Mouse (Mus musculus) forebrain, embryonic 11.5 days (tissue): Measurements from ENCODE around the gene Cyb5r3. TPM values are rescaled to one million over a fixed set of nuclear protein-coding genes. Genes with fewer than 3 reads are reported as not detected.

Experiments used
- ATAC-seq: fragments of 200-750 bp; cut with Nextera tagmentation; replicated peaks from 2 replicates; pipeline ENCODE4 v1.8.0; 2017; ENCODE audit warnings: moderate TSS enrichment; ENCODE audit not compliant: low FRiP score
- DNase-seq: peaks from one replicate; pipeline ENCODE4 v3.0.0-alpha.2; 2017; ENCODE audit warnings: low spot score
- H3K27ac ChIP-seq: fragments of 300-500 bp; sonication (generic); 2 replicates; pipeline ENCODE4 v1.5.1; 2014; ENCODE audit warnings: low read depth, low read length
- H3K27me3 ChIP-seq: fragments of 300-500 bp; sonication (generic); 2 replicates; pipeline ENCODE4 v1.6.1; 2014; ENCODE audit warnings: mild to moderate bottlenecking, low read length, mixed read lengths; ENCODE audit not compliant: control insufficient read depth, insufficient read depth
- H3K36me3 ChIP-seq: fragments of 300-500 bp; sonication (generic); 2 replicates; pipeline ENCODE4 v1.6.1; 2014; ENCODE audit warnings: mild to moderate bottlenecking, low read length, moderate library complexity, mixed read lengths; ENCODE audit not compliant: control insufficient read depth, insufficient read depth
- H3K4me1 ChIP-seq: fragments of 300-500 bp; sonication (generic); replicated peaks from 2 replicates; pipeline ENCODE4 v1.6.1; 2014; ENCODE audit warnings: low read length, mixed read lengths; ENCODE audit not compliant: control insufficient read depth, insufficient read depth
- H3K4me2 ChIP-seq: fragments of 300-500 bp; sonication (generic); 2 replicates; pipeline ENCODE4 v1.6.1; 2014; ENCODE audit warnings: low read depth, mild to moderate bottlenecking, low read length, moderate library complexity, mixed read lengths; ENCODE audit not compliant: severe bottlenecking
- H3K4me3 ChIP-seq: fragments of 300-500 bp; sonication (generic); 2 replicates; pipeline ENCODE4 v1.5.1; 2014; ENCODE audit warnings: low read depth, low read length
- H3K9ac ChIP-seq: fragments of 300-500 bp; sonication (generic); 2 replicates; pipeline ENCODE4 v1.6.1; 2014; ENCODE audit warnings: low read length
- H3K9me3 ChIP-seq: fragments of 300-500 bp; sonication (generic); 2 replicates; pipeline ENCODE4 v1.6.1; 2016; ENCODE audit warnings: low read length, mixed read lengths; ENCODE audit not compliant: control insufficient read depth
- WGBS: fragments of 180-500 bp; shearing (Covaris S2); extraction: QIAGEN DNeasy Blood & Tissue Kit; methylation state at CpG from one replicate; pipeline ENCODE4 v1.1.7; 2014; 5-methylcytosine and 5-hydroxymethylcytosine counted together
- polyA plus RNA-seq: library from polyadenylated mRNA; unstranded; fragments of >200 nt; fragmentation: Nextera tagmentation; extraction: Ambion mirVana; gene quantifications from 2 replicates; pipeline ENCODE4 v1.2.1, GENCODE M21; 2014

Cyb5r3 gene
- polyA plus RNA-seq, 1 experiment from 2014 or later: 161 TPM

- no peak for ATAC-seq
- H3K27ac ChIP-seq: no peak overlapping the region
- no peak for DNase-seq
- 68% methylated on average over 6 of the region's 6 CpGs for WGBS
- H3K9me3 ChIP-seq: no peaks in the 10 kb centered on the region
- H3K4me2 ChIP-seq: no peak overlapping the region
- H3K4me3 ChIP-seq: no peak overlapping the region
- no peak overlapping the region for H3K9ac ChIP-seq
- no peaks in the 10 kb centered on the region for H3K36me3 ChIP-seq
- no peaks in the 10 kb centered on the region for H3K27me3 ChIP-seq
- 0 out of 2 replicates have a peak, but pooled peaks cover 2% of the 10 kb centered on the region for H3K4me1 ChIP-seq
Observed at GRCm38 (mm10) chr15:83111290-83111689, 61.1 kb downstream of the Cyb5r3 start.

GRCm38 (mm10) chr15:83107814-83108213, 64.6 kb downstream of the Cyb5r3 start:
- DNase-seq: no peak
- Histone ChIP-seq H3K4me3 (no peak overlapping the region), H3K9ac (no peak overlapping the region), H3K9me3 (no peaks in the 10 kb centered on the region), H3K27ac (no peak overlapping the region), H3K36me3 (no peaks in the 10 kb centered on the region), H3K4me2 (no peak overlapping the region), H3K27me3 (no peaks in the 10 kb centered on the region), H3K4me1 (no peaks in the 10 kb centered on the region)
- WGBS: 42% methylated on average over 6 of the region's 6 CpGs
- no peak for ATAC-seq

- H3K4me2 ChIP-seq: no peak overlapping the region
- H3K27me3 ChIP-seq: no peaks in the 10 kb centered on the region
- H3K9me3 ChIP-seq: no peaks in the 10 kb centered on the region
- no peak overlapping the region for H3K4me3 ChIP-seq
- DNase-seq: no peak
- 89% methylated on average over 6 of the region's 6 CpGs for whole genome bisulfite sequencing
- H3K27ac ChIP-seq: no peak overlapping the region
- H3K9ac ChIP-seq: no peak overlapping the region
- no peaks in the 10 kb centered on the region for H3K4me1 ChIP-seq
- H3K36me3 ChIP-seq: no peaks in the 10 kb centered on the region
- no peak for ATAC-seq
Observed at GRCm38 (mm10) chr15:83106426-83106825, 66.0 kb downstream of the Cyb5r3 start.

Other genes with a start within 250 kb of the Cyb5r3 start
- 12.1 and 12.6 TPM in 2 replicates for gene Tcf20, start 184.7 kb downstream of the Cyb5r3 start, polyA plus RNA-seq
- gene Nfam1, start 139.3 kb downstream of the Cyb5r3 start, polyA plus RNA-seq: 1.7 and 2.9 TPM in 2 replicates
- gene Serhl, start 83.1 kb downstream of the Cyb5r3 start, polyA plus RNA-seq: 46.0 and 47.3 TPM in 2 replicates
- gene Rrp7a, start 49.8 kb downstream of the Cyb5r3 start, polyA plus RNA-seq: 71.2 and 79.7 TPM in 2 replicates
- 183 and 196 TPM in 2 replicates for gene Poldip3, start 23.2 kb downstream of the Cyb5r3 start, polyA plus RNA-seq
- 1.1 and 1.7 TPM in 2 replicates for gene A4galt, start 79.2 kb upstream of the Cyb5r3 start, polyA plus RNA-seq
- 31.3 and 35.0 TPM in 2 replicates for gene Arfgap3, start 177.7 kb upstream of the Cyb5r3 start, polyA plus RNA-seq